Mouse (Mus musculus): ENCODE data around the gene Rap1gds1.

GRCm38 (mm10) chr3:139103346-139103745 lies 28.3 kb upstream of the Rap1gds1 start:
- no peak for TF ChIP-seq EP300 (IDR thresholded peaks at IDR 0.05; ENCODE audit: low read depth)
- no peak for TF ChIP-seq CTCF (IDR thresholded peaks at IDR 0.05; ENCODE audit: low read depth)
